Mouse (Mus musculus) midbrain, postnatal 0 days (tissue): ENCODE results near the gene Gm815. TPM values are rescaled to one million over a fixed set of nuclear protein-coding genes. Genes with fewer than 3 reads are reported as not detected.

Experiments
- ATAC-seq: fragments of 200-750 bp; cut with Nextera tagmentation; 2 replicates; pipeline ENCODE4 v1.8.0; 2017; ENCODE audit warnings: moderate number of reproducible peaks, mild to moderate bottlenecking, moderate TSS enrichment, moderate library complexity; ENCODE audit not compliant: low FRiP score
- DNase-seq: peaks from one replicate; pipeline ENCODE4 v3.0.0-alpha.2; 2015; ENCODE audit warnings: low spot score
- H3K27ac ChIP-seq: fragments of 300-500 bp; sonication (generic); 2 replicates; pipeline ENCODE4 v1.5.1; 2014; ENCODE audit warnings: low read depth, mild to moderate bottlenecking, low read length, mixed read lengths
- H3K27me3 ChIP-seq: fragments of 300-500 bp; sonication (generic); 2 replicates; pipeline ENCODE4 v1.6.1; 2014; ENCODE audit warnings: low read length, control low read depth, mixed read lengths; ENCODE audit not compliant: insufficient read depth
- H3K36me3 ChIP-seq: fragments of 300-500 bp; sonication (generic); 2 replicates; pipeline ENCODE4 v1.6.1; 2014; ENCODE audit warnings: low read length, control low read depth, mixed read lengths; ENCODE audit not compliant: insufficient read depth
- H3K4me1 ChIP-seq: fragments of 300-500 bp; sonication (generic); 2 replicates; pipeline ENCODE4 v1.6.1; 2014; ENCODE audit warnings: mild to moderate bottlenecking, control low read depth, antibody characterized with exemption, low read length, mixed read lengths; ENCODE audit not compliant: insufficient read depth
- H3K4me2 ChIP-seq: fragments of 300-500 bp; sonication (generic); 2 replicates; pipeline ENCODE4 v1.6.1; 2014; ENCODE audit warnings: low read depth, mild to moderate bottlenecking, low read length, mixed read lengths; ENCODE audit not compliant: poor library complexity, severe bottlenecking
- H3K4me3 ChIP-seq: fragments of 300-500 bp; sonication (generic); 2 replicates; pipeline ENCODE4 v1.5.1; 2014; ENCODE audit warnings: low read depth, mild to moderate bottlenecking, low read length, moderate library complexity
- H3K9ac ChIP-seq: fragments of 300-500 bp; sonication (generic); replicated peaks from 2 replicates; pipeline ENCODE4 v1.6.1; 2014; ENCODE audit warnings: mild to moderate bottlenecking, low read length, moderate library complexity, mixed read lengths; ENCODE audit not compliant: poor library complexity, severe bottlenecking
- H3K9me3 ChIP-seq: fragments of 300-500 bp; sonication (generic); 2 replicates; pipeline ENCODE4 v1.6.1; 2016; ENCODE audit warnings: low read length, control low read depth
- CTCF ChIP-seq: IDR thresholded peaks from 2 replicates; pipeline ENCODE4 v1.5.1; 2016; ENCODE audit warnings: antibody characterized with exemption, mild to moderate bottlenecking
- WGBS: fragments of 180-500 bp; shearing (Covaris S2); extraction: QIAGEN DNeasy Blood & Tissue Kit; methylation state at CpG from one replicate; pipeline ENCODE4 v1.1.7; 2014; 5-methylcytosine and 5-hydroxymethylcytosine counted together
- polyA plus RNA-seq: library from polyadenylated mRNA; unstranded; fragments of >200 nt; fragmentation: Nextera tagmentation; extraction: Ambion mirVana; gene quantifications from 2 replicates; pipeline ENCODE4 v1.2.1, GENCODE M21; 2015
- total RNA-seq: library from RNA; depleted of rRNA; stranded (reverse); fragments of >200 nt; gene quantifications from 2 replicates; pipeline ENCODE4 v1.2.3, GENCODE M21; 2014

The Gm815 gene
- total and polyA plus RNA-seq, 2 experiments from 2014 or later, result not detected

DNA sequence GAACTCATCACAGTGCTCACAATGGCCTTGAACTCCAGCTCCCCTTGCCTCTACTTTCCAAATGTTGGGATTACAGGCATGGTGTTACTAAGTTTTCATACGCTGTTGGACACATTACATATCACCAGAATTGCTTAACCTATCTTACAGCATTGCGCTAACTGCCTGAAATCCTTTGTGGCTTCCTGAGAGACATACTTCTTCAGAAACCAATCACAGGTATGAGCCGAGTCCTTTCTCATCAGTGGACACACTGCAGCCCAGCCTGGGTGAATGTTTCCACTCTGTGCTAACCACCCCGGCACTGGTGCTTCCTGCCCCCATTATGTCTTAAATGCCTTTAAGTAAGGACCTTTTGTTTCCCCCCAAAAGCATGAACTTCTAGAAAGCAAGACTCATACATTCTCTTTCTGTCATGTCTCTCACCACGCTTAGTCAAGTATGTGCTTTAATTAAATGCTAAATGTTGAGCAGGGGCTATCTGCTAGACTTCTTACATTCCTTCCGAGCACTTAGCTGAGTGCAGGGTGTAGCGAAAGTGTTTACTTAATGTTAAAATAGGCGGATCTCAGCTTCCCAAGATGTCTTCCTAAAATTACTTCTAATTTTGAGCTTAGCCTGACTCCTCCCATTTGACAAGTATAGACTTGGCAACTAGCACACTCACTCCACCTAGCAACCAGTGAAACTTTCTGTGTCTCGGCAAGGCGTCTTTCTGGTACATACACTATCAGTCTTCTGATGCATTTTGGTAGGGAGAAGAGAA lies 34.5 kb upstream of the Gm815 start:
- H3K4me3 ChIP-seq, result no peak overlapping the region
- no peak for DNase-seq
- no peak for TF ChIP-seq CTCF
- no peak overlapping the region for H3K27ac ChIP-seq
- no peak overlapping the region for H3K9ac ChIP-seq
- H3K4me2 ChIP-seq, result no peak overlapping the region
- peaks cover 3% of the 10 kb centered on the region; the same call in 1 of the 2 replicates for H3K4me1 ChIP-seq
- 78% methylated on average over 10 of the region's 10 CpGs for WGBS
- H3K36me3 ChIP-seq, result no peaks in the 10 kb centered on the region
- no peaks in the 10 kb centered on the region for H3K27me3 ChIP-seq
- ATAC-seq, result no peak
- no peaks in the 10 kb centered on the region for H3K9me3 ChIP-seq

DNA sequence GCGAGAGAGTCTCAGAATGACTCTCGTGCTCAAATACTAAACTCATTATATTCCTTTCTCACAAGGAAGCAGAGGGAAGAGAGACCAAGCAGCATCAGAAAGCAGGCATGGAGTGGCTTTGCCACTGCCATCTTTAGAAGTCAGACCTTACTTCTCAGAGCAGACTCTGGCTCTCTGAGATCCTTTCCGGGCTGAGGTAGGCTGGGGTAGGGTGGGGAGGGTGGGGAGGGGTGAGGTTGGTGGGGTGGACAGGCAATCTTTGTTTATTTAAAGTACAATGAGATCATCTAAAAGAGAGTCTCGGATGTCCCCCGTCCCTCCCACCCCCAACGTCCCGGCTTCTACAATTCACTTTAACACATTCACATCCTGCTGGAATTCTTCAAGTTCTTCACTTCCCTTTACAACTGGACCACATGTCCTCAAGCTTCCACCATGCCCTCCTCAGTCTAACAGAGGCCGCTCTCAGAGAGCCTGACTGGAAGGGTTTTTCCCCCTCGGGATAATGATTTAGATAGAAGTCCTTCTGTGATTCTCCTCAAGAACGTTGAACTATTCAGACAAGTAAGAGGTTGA lies 33.3 kb upstream of the Gm815 start:
- no peak for DNase-seq
- 60% methylated on average over 10 of the region's 10 CpGs for WGBS
- Histone ChIP-seq H3K9me3 (no peaks in the 10 kb centered on the region), H3K27ac (no peak overlapping the region), H3K36me3 (no peaks in the 10 kb centered on the region), H3K4me2 (no peak overlapping the region), H3K27me3 (no peaks in the 10 kb centered on the region), H3K4me3 (no peak overlapping the region), H3K9ac (no peak overlapping the region), H3K4me1 (no peaks in the 10 kb centered on the region)
- no peak for TF ChIP-seq CTCF
- ATAC-seq, result no peak

DNA sequence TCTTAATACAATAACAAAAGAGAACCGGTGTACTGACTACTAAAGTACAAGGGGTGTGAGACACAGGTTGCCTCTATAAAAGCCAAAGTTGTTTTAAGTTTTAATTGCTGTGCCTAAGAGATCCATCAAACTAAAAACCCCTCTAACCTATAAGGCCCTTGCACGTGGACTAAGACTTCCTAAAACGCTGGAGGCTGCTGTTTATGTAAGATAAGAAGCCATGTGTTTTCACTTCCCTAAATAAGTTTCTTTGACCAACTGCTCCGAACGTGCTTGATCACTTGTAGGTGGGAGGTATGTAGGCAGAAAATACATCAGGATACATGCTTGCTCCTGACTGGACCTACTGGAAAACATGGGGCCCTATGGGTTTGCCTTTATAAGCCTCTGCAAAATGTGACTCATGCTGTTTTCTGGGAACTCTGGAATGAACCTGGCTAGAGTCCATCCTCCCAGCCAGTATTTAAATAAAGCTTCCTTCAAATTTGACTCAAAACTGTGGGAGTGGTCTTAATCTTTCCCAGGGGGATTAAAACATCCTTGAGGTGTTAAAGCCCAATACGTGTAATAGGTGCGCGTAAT lies 31.9 kb upstream of the Gm815 start:
- Histone ChIP-seq H3K36me3 (no peaks in the 10 kb centered on the region), H3K9me3 (no peaks in the 10 kb centered on the region), H3K4me3 (no peak overlapping the region), H3K4me1 (peaks cover 7% of the 10 kb centered on the region; the same call in 1 of the 2 replicates), H3K9ac (no peak overlapping the region), H3K4me2 (no peak overlapping the region), H3K27me3 (no peaks in the 10 kb centered on the region), H3K27ac (no peak overlapping the region)
- ATAC-seq (no peak), DNase-seq (no peak)
- WGBS, result 82% methylated on average over 8 of the region's 8 CpGs
- TF ChIP-seq CTCF, result no peak

DNA sequence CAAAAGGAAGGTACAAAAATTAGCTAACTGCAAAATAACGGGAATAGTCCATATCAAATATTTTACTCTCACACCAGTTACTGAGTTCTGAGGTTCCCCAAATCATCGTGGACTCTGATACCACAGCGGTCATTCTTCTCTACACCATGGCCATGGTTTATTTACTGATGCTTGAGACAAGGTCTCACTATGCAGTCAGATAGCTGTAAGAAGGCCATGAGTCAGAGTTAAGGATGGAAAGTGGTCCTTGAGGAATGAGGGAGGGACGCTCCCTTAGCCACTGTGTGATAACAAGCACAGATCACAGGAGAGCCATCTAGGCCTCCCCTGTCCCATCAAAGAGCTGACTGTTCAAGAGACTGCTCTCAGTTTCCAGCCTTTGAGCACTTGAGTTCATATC lies 31.0 kb upstream of the Gm815 start:
- Histone ChIP-seq H3K4me3 (no peak overlapping the region), H3K9me3 (no peaks in the 10 kb centered on the region), H3K36me3 (no peaks in the 10 kb centered on the region), H3K27me3 (no peaks in the 10 kb centered on the region), H3K9ac (no peak overlapping the region), H3K4me1 (peaks cover 12% of the 10 kb centered on the region), H3K4me2 (no peak overlapping the region), H3K27ac (no peak overlapping the region)
- DNase-seq (no peak), ATAC-seq (no peak)
- no peak for TF ChIP-seq CTCF
- 97% methylated on average over 4 of the region's 4 CpGs for WGBS

DNA sequence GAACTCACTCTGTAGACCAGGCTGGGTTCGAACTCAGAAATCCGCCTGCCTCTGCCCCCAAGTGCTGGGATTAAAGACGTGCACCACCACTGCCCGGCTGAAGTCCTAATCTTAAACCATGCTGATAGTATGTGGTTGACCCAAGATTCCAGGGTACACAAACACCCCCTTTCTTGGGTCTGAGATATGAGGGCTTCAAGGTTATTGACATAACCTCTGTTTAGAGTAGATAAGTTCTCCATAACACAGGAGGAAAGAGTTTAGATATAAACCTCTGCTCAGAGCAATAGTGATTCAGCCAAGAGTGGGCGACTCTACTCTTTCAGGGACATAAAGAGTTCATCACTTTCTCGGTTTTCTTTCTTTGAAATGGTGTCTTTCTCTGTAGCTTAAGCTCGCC lies 30.5 kb upstream of the Gm815 start:
- Histone ChIP-seq H3K27me3 (no peaks in the 10 kb centered on the region), H3K4me1 (peaks cover 12% of the 10 kb centered on the region), H3K27ac (no peak overlapping the region), H3K36me3 (no peaks in the 10 kb centered on the region), H3K4me3 (no peak overlapping the region), H3K4me2 (no peak overlapping the region), H3K9ac (no peak overlapping the region), H3K9me3 (no peaks in the 10 kb centered on the region)
- 87% methylated on average over 7 of the region's 7 CpGs for WGBS
- DNase-seq (no peak), ATAC-seq (no peak)
- TF ChIP-seq CTCF, result no peak
